Mouse (Mus musculus) lung, adult 2 months (tissue): ENCODE data around the gene Cnot8.

Experiments used
- CTCF ChIP-seq: fragments of 200-500 bp; IDR thresholded peaks from 2 replicates; pipeline ENCODE4 v1.5.1; 2011; ENCODE audit warnings: mild to moderate bottlenecking, low read length, control low read depth; ENCODE audit not compliant: insufficient read depth
- POLR2A ChIP-seq: fragments of 200-500 bp; IDR thresholded peaks from 2 replicates; pipeline ENCODE4 v1.6.1; 2011; ENCODE audit warnings: low read depth, mild to moderate bottlenecking, control low read depth, low read length, borderline replicate concordance; ENCODE audit errors: extremely low read depth

GRCm38 (mm10) chr11:58096160-58096559, 7.8 kb upstream of the Cnot8 start:
- no peak for TF ChIP-seq CTCF
- no peak for TF ChIP-seq POLR2A
